23 mouse cellular contexts compared by ENCODE assay signal in genomic region chr3:126687150-126687549, GRCm38 (mm10).
DNase-seq lines count a peak whose midpoint lies in the region; ATAC-seq and TF ChIP-seq lines count a peak whose summit lies in the region.
"Had no signal": no experiment of that assay in that cellular context is flagged by ENCODE, and none has a peak within 500 bp of the region (broad histone marks: within the 10 kb centered on the region; RNA-seq: fewer than 3 reads in every experiment).

No protein-coding gene starts in this region.

- 69% methylated on average over 4 of the region's 4 CpGs for WGBS in heart, embryonic 10.5 days

- H3K9me3 ChIP-seq in CH12.LX (replicated peaks; ENCODE audit: low read length): no peaks in the 10 kb centered on the region
- no peaks in the 10 kb centered on the region for H3K9me3 ChIP-seq in heart, embryonic 10.5 days
- H3K9me3 ChIP-seq: embryonic facial prominence, embryonic 13.5 days; embryonic facial prominence, embryonic 15.5 days; forebrain, embryonic 10.5 days; forebrain, embryonic 12.5 days had no signal

- peak; percentile 64 for DNase-seq in retina, postnatal 1 day
- no peak for DNase-seq in retina, embryonic 14.5 days (ENCODE audit: low spot score)
- DNase-seq in CH12.LX (ENCODE audit: extremely low read depth): no peak
- DNase-seq in cerebellum, adult 11 months: no peak
- no peak for DNase-seq in heart, embryonic 10.5 days (ENCODE audit: low spot score)
- DNase-seq: adrenal gland, adult 2 months; adrenal gland, postnatal 10 days; adrenal gland, postnatal 25 days; B cell, adult 2 months; cerebellum, adult 11-12 months; cerebellum, adult 8-10 months; cerebellum, adult 9-11 months; cerebellum, postnatal 14 days; cerebellum, postnatal 36 days; embryo, embryonic 11 days had no signal

- H3K27ac ChIP-seq in CH12.LX (ENCODE audit: insufficient read depth, low read depth): peak overlapping the region; percentile 58
- H3K27ac ChIP-seq in heart, embryonic 10.5 days: no peak overlapping the region
- H3K27ac ChIP-seq: embryonic facial prominence, embryonic 13.5 days; embryonic facial prominence, embryonic 15.5 days; forebrain, embryonic 10.5 days; forebrain, embryonic 12.5 days had no signal

- in situ Hi-C loops in CH12.LX (cut with MboI; ENCODE audit: low pct_ligation_motif_present, low pct_unique_long_range_greater_than_20kb, low sequenced_read_pairs): no loop called here

- no peaks in the 10 kb centered on the region for H3K27me3 ChIP-seq in CH12.LX (replicated peaks)
- no peaks in the 10 kb centered on the region for H3K27me3 ChIP-seq in heart, embryonic 10.5 days (ENCODE audit: insufficient read depth, poor library complexity, severe bottlenecking)
- H3K27me3 ChIP-seq: embryonic facial prominence, embryonic 13.5 days; embryonic facial prominence, embryonic 15.5 days; forebrain, embryonic 12.5 days had no signal

- peak; percentile 53 for TF ChIP-seq POLR2A in CH12.LX (IDR thresholded peaks at IDR 0.05; ENCODE audit: low read depth, low read length)

- H3K79me2 ChIP-seq in CH12.LX (replicated peaks; ENCODE audit: control insufficient read depth, extremely low read depth, insufficient read depth, poor library complexity, severe bottlenecking): peaks cover 38% of the 10 kb centered on the region

- dilution Hi-C loops in CH12.LX (cut with MboI; ENCODE audit: extremely low pct_ligation_motif_present, extremely low pct_unique_long_range_greater_than_20kb, low sequenced_read_pairs): no loop called here

- no peak for TF ChIP-seq EP300 in CH12.LX (IDR thresholded peaks at IDR 0.05; ENCODE audit: low read length)

- H3K9ac ChIP-seq in CH12.LX (ENCODE audit: insufficient read depth, low read depth): peak overlapping the region; percentile 60
- H3K9ac ChIP-seq: embryonic facial prominence, embryonic 13.5 days; embryonic facial prominence, embryonic 15.5 days; forebrain, embryonic 12.5 days had no signal

- no peak overlapping the region for H3K4me3 ChIP-seq in CH12.LX (replicated peaks in 1 of 3; ENCODE audit: low read depth in 2 of 3, low read length in 2 of 3, poor library complexity in 1 of 3)
- no peak overlapping the region for H3K4me3 ChIP-seq in heart, embryonic 10.5 days
- H3K4me3 ChIP-seq: embryonic facial prominence, embryonic 13.5 days; embryonic facial prominence, embryonic 15.5 days; erythroblast, embryonic 14.5 days; forebrain, embryonic 10.5 days; forebrain, embryonic 12.5 days had no signal

- TF ChIP-seq RAD21 in CH12.LX (IDR thresholded peaks at IDR 0.05; ENCODE audit: low read depth, low read length): no peak

- no peak for TF ChIP-seq CTCF in CH12.LX (conservative IDR thresholded peaks at IDR 0.05 in 1 of 2, IDR thresholded peaks at IDR 0.05 in 1 of 2; ENCODE audit: low read depth in 2 of 2, low read length in 2 of 2)

- peaks cover 5 to 48% of the 10 kb centered on the region in 2 experiments; a peak in 3 of 4 replicates for H3K4me1 ChIP-seq in CH12.LX (ENCODE audit: control insufficient read depth in 1 of 2, insufficient read depth in 2 of 2)
- peaks cover 12% of the 10 kb centered on the region for H3K4me1 ChIP-seq in heart, embryonic 10.5 days
- H3K4me1 ChIP-seq: forebrain, embryonic 12.5 days had no signal

- ATAC-seq in inflammation-experienced regulatory T-cells, adult 6 months: peak; percentile 32
- ATAC-seq: forebrain, embryonic 14.5 days; forebrain, embryonic 16.5 days had no signal

- peaks cover 5 to 14% of the 10 kb centered on the region in 2 experiments for H3K36me3 ChIP-seq in CH12.LX (replicated peaks in 1 of 2; ENCODE audit: control insufficient read depth in 1 of 2, insufficient read depth in 1 of 2, low read length in 1 of 2)
- no peaks in the 10 kb centered on the region for H3K36me3 ChIP-seq in heart, embryonic 10.5 days
- H3K36me3 ChIP-seq: embryonic facial prominence, embryonic 13.5 days; embryonic facial prominence, embryonic 15.5 days; forebrain, embryonic 10.5 days; forebrain, embryonic 12.5 days had no signal

- peak overlapping the region; percentile 88 for H3K4me2 ChIP-seq in CH12.LX (ENCODE audit: insufficient read depth, low read depth, poor library complexity, severe bottlenecking)
- H3K4me2 ChIP-seq: embryonic facial prominence, embryonic 13.5 days; embryonic facial prominence, embryonic 15.5 days; forebrain, embryonic 12.5 days had no signal

TF ChIP-seq in CH12.LX, 34 proteins besides CTCF, POLR2A, EP300 and RAD21:
- no peak for TF ChIP-seq KAT2A (IDR thresholded peaks at IDR 0.05; ENCODE audit: insufficient replicate concordance, low read length)
- no peak for TF ChIP-seq TCF12 (IDR thresholded peaks at IDR 0.05; ENCODE audit: low read depth, low read length)
- TF ChIP-seq SIN3A (IDR thresholded peaks at IDR 0.05; ENCODE audit: low read length): 0 out of 2 replicates have a peak, but pooled peaks have one; percentile 27
- peak; percentile 62; the same call in 1 of the 2 replicates for TF ChIP-seq MXI1 (IDR thresholded peaks at IDR 0.05; ENCODE audit: low read depth, low read length)
- no peak for TF ChIP-seq ZC3H11A (IDR thresholded peaks at IDR 0.05; ENCODE audit: low read depth, low read length)
- no peak for TF ChIP-seq E2F4 (IDR thresholded peaks at IDR 0.05; ENCODE audit: insufficient replicate concordance, low read depth, low read length)
- TF ChIP-seq IRF4 (IDR thresholded peaks at IDR 0.05; ENCODE audit: low read depth, low read length): no peak
- TF ChIP-seq RCOR1 (conservative IDR thresholded peaks at IDR 0.05; ENCODE audit: low read depth, low read length): 0 out of 2 replicates have a peak, but pooled peaks have one; percentile 26
- TF ChIP-seq JUN (IDR thresholded peaks at IDR 0.05; ENCODE audit: insufficient read depth, low read depth, low read length): no peak
- TF ChIP-seq NRF1 (IDR thresholded peaks at IDR 0.05; ENCODE audit: low read depth, low read length): no peak
- TF ChIP-seq ELF1 (IDR thresholded peaks at IDR 0.05; ENCODE audit: low read depth, low read length): peak; percentile 60; the same call in 1 of the 2 replicates
- TF ChIP-seq SMC3 (IDR thresholded peaks at IDR 0.05; ENCODE audit: low read depth, low read length): no peak
- TF ChIP-seq CHD1 (IDR thresholded peaks at IDR 0.05; ENCODE audit: low read depth, low read length): no peak
- peak; percentile 83 for TF ChIP-seq MYC (IDR thresholded peaks at IDR 0.05; ENCODE audit: low read depth, low read length)
- no peak for TF ChIP-seq USF2 (conservative IDR thresholded peaks at IDR 0.05; ENCODE audit: low read depth, low read length)
- TF ChIP-seq JUND (conservative IDR thresholded peaks at IDR 0.05; ENCODE audit: low read depth, low read length): no peak
- no peak for TF ChIP-seq GABPA (IDR thresholded peaks at IDR 0.05; ENCODE audit: insufficient replicate concordance, low read depth, low read length)
- peak; percentile 78 for TF ChIP-seq MAX (IDR thresholded peaks at IDR 0.05; ENCODE audit: low read length)
- no peak for TF ChIP-seq POLR2AphosphoS2 (IDR thresholded peaks at IDR 0.05; ENCODE audit: low read depth, low read length)
- no peak for TF ChIP-seq TBP (conservative IDR thresholded peaks at IDR 0.05; ENCODE audit: low read depth, low read length)
- no peak for TF ChIP-seq UBTF (IDR thresholded peaks at IDR 0.05; ENCODE audit: low read depth, low read length)
- peak; percentile 29 for TF ChIP-seq HCFC1 (IDR thresholded peaks at IDR 0.05; ENCODE audit: low read depth, low read length)
- no peak for TF ChIP-seq MEF2A (IDR thresholded peaks at IDR 0.05; ENCODE audit: borderline replicate concordance, low read depth, low read length)
